Mouse (Mus musculus): Measurements from ENCODE around the gene Grm1. TPM values are rescaled to one million over a fixed set of nuclear protein-coding genes. Genes with fewer than 3 reads are reported as not detected.

The Grm1 gene
- total and polyA plus RNA-seq, 3 experiments, result not detected

GRCm38 (mm10) chr10:10812750-10813711, 269.1 kb downstream of the Grm1 start:
- dilution Hi-C loops (cut with MboI; ENCODE audit: extremely low pct_ligation_motif_present, extremely low pct_unique_long_range_greater_than_20kb, low sequenced_read_pairs) (no loop called here), in situ Hi-C loops (cut with MboI; ENCODE audit: low pct_ligation_motif_present, low pct_unique_long_range_greater_than_20kb, low sequenced_read_pairs) (no loop called here)
- Histone ChIP-seq H3K4me3 (replicated peaks in 1 of 3; ENCODE audit: low read depth in 2 of 3, low read length in 2 of 3, poor library complexity in 1 of 3) (no peak overlapping the region), H3K4me1 (ENCODE audit: control insufficient read depth in 1 of 2, insufficient read depth in 2 of 2) (no peaks in the 10 kb centered on the region), H3K9me3 (replicated peaks; ENCODE audit: low read length) (no peaks in the 10 kb centered on the region), H3K36me3 (replicated peaks in 1 of 2; ENCODE audit: control insufficient read depth in 1 of 2, insufficient read depth in 1 of 2, low read length in 1 of 2) (no peaks in the 10 kb centered on the region), H3K27me3 (replicated peaks) (no peaks in the 10 kb centered on the region), H3K27ac (ENCODE audit: insufficient read depth, low read depth) (no peak overlapping the region), H3K4me2 (ENCODE audit: insufficient read depth, low read depth, poor library complexity, severe bottlenecking) (no peak overlapping the region), H3K9ac (ENCODE audit: insufficient read depth, low read depth) (no peak overlapping the region), H3K79me2 (replicated peaks; ENCODE audit: control insufficient read depth, extremely low read depth, insufficient read depth, poor library complexity, severe bottlenecking) (no peaks in the 10 kb centered on the region)
- TF ChIP-seq RCOR1 (conservative IDR thresholded peaks at IDR 0.05; ENCODE audit: low read depth, low read length) (no peak), GABPA (IDR thresholded peaks at IDR 0.05; ENCODE audit: insufficient replicate concordance, low read depth, low read length) (no peak)
- no peak for DNase-seq (ENCODE audit: extremely low read depth)

GRCm38 (mm10) chr10:10809777-10810176, 272.4 kb downstream of the Grm1 start:
- H3K27ac ChIP-seq (ENCODE audit: insufficient read depth, low read depth), result no peak overlapping the region
- no peaks in the 10 kb centered on the region for H3K79me2 ChIP-seq (replicated peaks; ENCODE audit: control insufficient read depth, extremely low read depth, insufficient read depth, poor library complexity, severe bottlenecking)
- H3K9ac ChIP-seq (ENCODE audit: insufficient read depth, low read depth), result no peak overlapping the region
- no peak overlapping the region for H3K4me3 ChIP-seq (replicated peaks in 1 of 3; ENCODE audit: low read depth in 2 of 3, low read length in 2 of 3, poor library complexity in 1 of 3)
- H3K27me3 ChIP-seq (replicated peaks), result no peaks in the 10 kb centered on the region
- H3K9me3 ChIP-seq (replicated peaks; ENCODE audit: low read length), result no peaks in the 10 kb centered on the region
- no peak for DNase-seq (ENCODE audit: extremely low read depth)
- in situ Hi-C loops (cut with MboI; ENCODE audit: low pct_ligation_motif_present, low pct_unique_long_range_greater_than_20kb, low sequenced_read_pairs) (no loop called here), dilution Hi-C loops (cut with MboI; ENCODE audit: extremely low pct_ligation_motif_present, extremely low pct_unique_long_range_greater_than_20kb, low sequenced_read_pairs) (no loop called here)
- H3K4me2 ChIP-seq (ENCODE audit: insufficient read depth, low read depth, poor library complexity, severe bottlenecking), result no peak overlapping the region
- H3K36me3 ChIP-seq (replicated peaks in 1 of 2; ENCODE audit: control insufficient read depth in 1 of 2, insufficient read depth in 1 of 2, low read length in 1 of 2), result no peaks in the 10 kb centered on the region
- no peak for TF ChIP-seq ELF1 (IDR thresholded peaks at IDR 0.05; ENCODE audit: low read depth, low read length)
- TF ChIP-seq E2F4 (IDR thresholded peaks at IDR 0.05; ENCODE audit: insufficient replicate concordance, low read depth, low read length), result no peak
- TF ChIP-seq MEF2A (IDR thresholded peaks at IDR 0.05; ENCODE audit: borderline replicate concordance, low read depth, low read length), result no peak
- TF ChIP-seq MXI1 (IDR thresholded peaks at IDR 0.05; ENCODE audit: low read depth, low read length), result no peak
- TF ChIP-seq POLR2AphosphoS2 (IDR thresholded peaks at IDR 0.05; ENCODE audit: low read depth, low read length), result no peak
- TF ChIP-seq ZKSCAN1 (IDR thresholded peaks at IDR 0.05; ENCODE audit: borderline replicate concordance, low read depth, low read length), result no peak
- TF ChIP-seq KAT2A (IDR thresholded peaks at IDR 0.05; ENCODE audit: insufficient replicate concordance, low read length), result no peak
- no peak for TF ChIP-seq EP300 (IDR thresholded peaks at IDR 0.05; ENCODE audit: low read length)
- H3K4me1 ChIP-seq (ENCODE audit: control insufficient read depth in 1 of 2, insufficient read depth in 2 of 2), result no peaks in the 10 kb centered on the region

GRCm38 (mm10) chr10:10795321-10795720, 286.8 kb downstream of the Grm1 start:
- no peak overlapping the region for H3K4me2 ChIP-seq (ENCODE audit: insufficient read depth, low read depth, poor library complexity, severe bottlenecking)
- in situ Hi-C loops (cut with MboI; ENCODE audit: low pct_ligation_motif_present, low pct_unique_long_range_greater_than_20kb, low sequenced_read_pairs) (no loop called here), dilution Hi-C loops (cut with MboI; ENCODE audit: extremely low pct_ligation_motif_present, extremely low pct_unique_long_range_greater_than_20kb, low sequenced_read_pairs) (no loop called here)
- H3K79me2 ChIP-seq (replicated peaks; ENCODE audit: control insufficient read depth, extremely low read depth, insufficient read depth, poor library complexity, severe bottlenecking), result no peaks in the 10 kb centered on the region
- no peaks in the 10 kb centered on the region for H3K27me3 ChIP-seq (replicated peaks)
- TF ChIP-seq ETS1 (conservative IDR thresholded peaks at IDR 0.05; ENCODE audit: low read depth, low read length), result no peak
- no peak for TF ChIP-seq NRF1 (IDR thresholded peaks at IDR 0.05; ENCODE audit: low read depth, low read length)
- TF ChIP-seq ZC3H11A (IDR thresholded peaks at IDR 0.05; ENCODE audit: low read depth, low read length), result no peak
- no peak for TF ChIP-seq USF1 (IDR thresholded peaks at IDR 0.05; ENCODE audit: low read depth, low read length)
- TF ChIP-seq ELF1 (IDR thresholded peaks at IDR 0.05; ENCODE audit: low read depth, low read length), result no peak
- TF ChIP-seq PAX5 (IDR thresholded peaks at IDR 0.05; ENCODE audit: low read length), result no peak
- TF ChIP-seq JUN (IDR thresholded peaks at IDR 0.05; ENCODE audit: insufficient read depth, low read depth, low read length), result no peak
- TF ChIP-seq HCFC1 (IDR thresholded peaks at IDR 0.05; ENCODE audit: low read depth, low read length), result no peak
- no peak for TF ChIP-seq IRF4 (IDR thresholded peaks at IDR 0.05; ENCODE audit: low read depth, low read length)
- no peak for TF ChIP-seq JUND (conservative IDR thresholded peaks at IDR 0.05; ENCODE audit: low read depth, low read length)
- no peak for TF ChIP-seq TBP (conservative IDR thresholded peaks at IDR 0.05; ENCODE audit: low read depth, low read length)
- no peak for TF ChIP-seq RCOR1 (conservative IDR thresholded peaks at IDR 0.05; ENCODE audit: low read depth, low read length)
- H3K4me3 ChIP-seq (replicated peaks in 1 of 3; ENCODE audit: low read depth in 2 of 3, low read length in 2 of 3, poor library complexity in 1 of 3), result no peak overlapping the region
- no peak for DNase-seq (ENCODE audit: extremely low read depth)
- no peak overlapping the region for H3K9ac ChIP-seq (ENCODE audit: insufficient read depth, low read depth)
- no peaks in the 10 kb centered on the region for H3K4me1 ChIP-seq (ENCODE audit: control insufficient read depth in 1 of 2, insufficient read depth in 2 of 2)
- no peak overlapping the region for H3K27ac ChIP-seq (ENCODE audit: insufficient read depth, low read depth)
- no peaks in the 10 kb centered on the region for H3K36me3 ChIP-seq (replicated peaks in 1 of 2; ENCODE audit: control insufficient read depth in 1 of 2, insufficient read depth in 1 of 2, low read length in 1 of 2)
- no peaks in the 10 kb centered on the region for H3K9me3 ChIP-seq (replicated peaks; ENCODE audit: low read length)
